Mouse (Mus musculus): ENCODE data around the gene Agap1.

Agap1 gene

DNA sequence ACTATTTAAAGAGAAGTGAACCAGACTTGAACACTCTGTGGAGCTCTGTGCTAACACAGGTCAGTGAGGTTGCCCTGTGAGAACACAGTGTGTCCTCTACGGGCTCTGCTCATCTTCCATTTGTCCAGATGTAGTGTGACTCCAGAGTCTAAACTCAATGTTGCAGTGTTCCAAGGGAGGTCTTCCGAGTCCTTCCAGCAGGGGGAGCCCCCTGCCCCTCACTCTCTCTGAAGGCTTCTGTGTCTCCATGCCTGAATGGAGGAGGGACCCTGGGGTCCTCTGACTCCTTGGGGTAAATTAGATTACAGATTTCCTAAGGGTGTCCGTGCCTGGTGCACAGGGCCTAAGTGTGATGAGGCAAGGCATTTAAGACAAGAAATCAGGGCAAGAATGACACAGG, 302.9 kb downstream of the Agap1 start:
- POLR2A ChIA-PET = interaction anchor here in 2 of 4 experiments (0.6 to 1.5 kb wide), 4 partner anchors 8 to 174 kb away, joined by 3 to 4 read pairs (median 4); partner anchors contain the start of gene Gbx2 (in 1 of the 2)
- CTCF ChIA-PET = interaction anchor here in 1 of 4 experiments (1.3 to 1.6 kb wide), 2 partner anchors 12 to 305 kb away, joined by 3 read pairs; no protein-coding TSS in a partner anchor

GRCm38 (mm10) chr1:89763912-89764311, 309.3 kb downstream of the Agap1 start:
- ChIA-PET POLR2A (interaction anchor here in 2 of 4 experiments (1.0 to 1.6 kb wide), 4 partner anchors 117 to 440 kb away, joined by 3 to 6 read pairs (median 3); partner anchors contain the start of gene Ackr3 (in 1 of the 2)), CTCF (interaction anchor here in 3 of 4 experiments (0.5 to 1.5 kb wide), 3 partner anchors 34 to 178 kb away, joined by 3 to 5 read pairs (median 3); no protein-coding TSS in a partner anchor)

GRCm38 (mm10) chr1:89766891-89767290, 312.3 kb downstream of the Agap1 start:
- ChIA-PET POLR2A (interaction anchor here in 1 of 4 experiments (0.6 kb wide), 1 partner anchor 141 kb away, joined by 3 read pairs; no protein-coding TSS in a partner anchor), CTCF (interaction anchor here in 1 of 4 experiments (0.7 kb wide), 1 partner anchor 13 kb away, joined by 3 read pairs; no protein-coding TSS in a partner anchor)

- ChIA-PET POLR2A (no interaction called here), CTCF (interaction anchor here (0.6 to 2.1 kb wide), 20 partner anchors 8 to 189 kb away, joined by 3 to 18 read pairs (median 4); no protein-coding TSS in a partner anchor)
Observed at GRCm38 (mm10) chr1:89769641-89770040, 315.0 kb downstream of the Agap1 start.

DNA sequence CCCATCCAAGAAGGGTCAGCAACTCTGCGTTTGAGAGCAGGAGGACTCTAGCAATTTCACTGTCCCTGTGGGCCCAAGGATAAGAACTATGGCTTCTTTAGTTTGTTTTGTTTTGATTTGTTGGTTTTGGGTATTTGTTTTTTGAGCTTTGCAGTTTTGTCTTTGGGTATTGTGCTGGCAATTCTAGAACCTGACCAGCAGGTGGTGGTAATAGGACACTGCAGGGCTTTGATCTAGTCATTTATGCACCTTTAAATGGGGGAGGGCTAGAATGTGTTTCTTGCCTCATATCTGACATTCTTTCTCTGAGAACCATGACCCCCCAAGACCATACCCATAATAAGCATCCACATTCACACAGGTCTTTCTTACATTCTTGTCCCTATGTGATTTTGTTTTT, 315.7 kb downstream of the Agap1 start:
- ChIA-PET CTCF (interaction anchor here (0.6 to 2.1 kb wide), 20 partner anchors 8 to 339 kb away, joined by 3 to 18 read pairs (median 4); no protein-coding TSS in a partner anchor), POLR2A (no interaction called here)

DNA sequence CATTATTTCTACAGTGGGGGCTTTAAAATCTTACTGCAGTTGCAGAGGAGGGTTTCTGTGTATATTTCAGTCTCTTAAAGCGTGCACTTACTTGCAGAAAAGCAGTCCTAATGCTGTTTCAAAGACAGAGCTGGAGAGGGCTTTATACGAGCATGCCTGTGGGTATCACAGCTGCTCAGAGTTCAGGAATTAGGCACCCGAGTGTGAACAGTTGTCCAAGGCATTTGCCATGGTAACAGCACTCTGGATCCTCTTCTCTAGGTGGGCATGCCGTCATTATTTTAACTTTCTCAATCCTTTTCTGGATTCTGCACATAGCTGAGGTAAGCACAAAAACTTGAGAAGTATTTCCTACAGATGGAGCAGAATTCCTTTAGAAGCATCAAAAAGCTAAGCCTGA, 321.1 kb downstream of the Agap1 start:
- POLR2A ChIA-PET = no interaction called here
- CTCF ChIA-PET = interaction anchor here in 2 of 4 experiments (0.6 to 1.2 kb wide), 2 partner anchors 45 to 68 kb away, joined by 3 to 4 read pairs; no protein-coding TSS in a partner anchor

GRCm38 (mm10) chr1:89780675-89781074, 326.1 kb downstream of the Agap1 start:
- ChIA-PET POLR2A (no interaction called here), CTCF (interaction anchor here in 1 of 4 experiments (1.6 kb wide), 1 partner anchor 11 kb away, joined by 4 read pairs; no protein-coding TSS in a partner anchor)

DNA sequence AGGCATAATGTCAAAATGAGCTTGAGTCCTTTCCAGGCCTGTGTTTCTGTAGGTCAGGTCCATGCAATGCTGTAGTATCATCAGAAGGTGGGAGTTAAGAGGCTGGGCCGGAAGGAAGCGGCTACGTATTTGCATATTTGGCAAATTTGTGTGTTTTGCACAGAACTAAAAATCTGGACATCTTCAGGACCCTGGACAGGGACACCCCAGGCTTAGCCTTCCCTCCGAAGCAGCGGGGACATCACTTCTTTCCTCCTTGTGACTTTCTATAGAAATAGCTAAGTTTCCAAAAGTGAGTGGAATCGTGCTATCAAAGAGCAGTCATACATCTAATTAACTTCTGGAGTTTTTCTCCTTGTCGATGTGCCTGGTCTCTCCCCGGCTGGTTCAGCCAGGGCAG, 327.3 kb downstream of the Agap1 start:
- ChIA-PET POLR2A (interaction anchor here in 1 of 4 experiments (0.6 kb wide), 1 partner anchor 327 kb away, joined by 3 read pairs; no protein-coding TSS in a partner anchor), CTCF (interaction anchor here in 1 of 4 experiments (1.6 kb wide), 1 partner anchor 12 kb away, joined by 4 read pairs; no protein-coding TSS in a partner anchor)

GRCm38 (mm10) chr1:89786793-89787192, 332.2 kb downstream of the Agap1 start:
- ChIA-PET CTCF (no interaction called here), POLR2A (no interaction called here)

- ChIA-PET POLR2A (interaction anchor here in 2 of 4 experiments (0.5 to 1.1 kb wide), 2 partner anchors 16 to 46 kb away, joined by 3 to 6 read pairs; no protein-coding TSS in a partner anchor), CTCF (no interaction called here)
Observed at GRCm38 (mm10) chr1:89798724-89799123, 344.1 kb downstream of the Agap1 start.

DNA sequence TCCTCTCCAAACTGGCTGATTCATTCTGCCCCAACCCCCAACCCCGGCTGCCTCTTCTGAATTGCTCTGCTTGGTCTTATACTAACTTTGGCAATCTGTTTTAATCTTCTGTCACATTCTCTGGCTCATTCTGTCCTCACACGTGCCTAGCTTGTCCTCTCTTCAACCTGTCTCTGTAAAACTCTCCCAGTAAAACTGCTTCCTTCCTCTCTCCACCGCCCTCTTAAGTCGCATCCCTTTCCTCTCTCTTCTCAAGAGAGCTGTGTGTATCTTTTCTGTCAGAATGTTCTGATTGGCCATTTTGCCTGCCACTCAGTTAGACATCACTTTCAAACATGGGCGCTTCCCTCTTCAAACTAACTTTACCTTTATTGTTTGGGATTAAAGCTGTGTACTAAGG, 346.9 kb downstream of the Agap1 start:
- ChIA-PET CTCF (interaction anchor here in 1 of 4 experiments (1.2 kb wide), 1 partner anchor 27 kb away, joined by 3 read pairs; no protein-coding TSS in a partner anchor), POLR2A (interaction anchor here in 1 of 4 experiments (0.9 kb wide), 1 partner anchor 42 kb away, joined by 3 read pairs; no protein-coding TSS in a partner anchor)

DNA sequence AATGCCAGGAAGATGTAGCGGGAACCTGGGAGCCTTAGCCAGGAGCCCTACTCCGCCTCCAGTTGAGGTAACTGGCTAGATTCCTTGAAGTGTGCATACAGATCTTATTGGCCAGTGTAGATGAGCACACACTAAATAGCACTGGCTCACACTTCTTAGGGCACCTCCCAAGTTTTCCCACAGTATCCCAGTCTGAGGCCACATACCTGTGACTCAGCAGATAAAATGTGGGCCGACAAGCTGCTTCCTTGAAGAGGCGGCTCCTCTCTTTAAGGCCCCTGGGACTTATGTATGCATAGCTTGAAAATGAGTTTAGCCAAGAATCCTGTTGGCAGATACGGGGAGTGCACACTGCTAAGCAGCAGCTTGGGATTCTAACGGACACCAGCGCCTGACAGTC, 350.4 kb downstream of the Agap1 start:
- ChIA-PET CTCF (no interaction called here), POLR2A (interaction anchor here in 1 of 4 experiments (1.1 to 1.9 kb wide), 2 partner anchors 16 to 60 kb away, joined by 3 to 8 read pairs; no protein-coding TSS in a partner anchor)

- ChIA-PET CTCF (interaction anchor here in 1 of 4 experiments (0.7 kb wide), 1 partner anchor 17 kb away, joined by 3 read pairs; no protein-coding TSS in a partner anchor), POLR2A (no interaction called here)
Observed at GRCm38 (mm10) chr1:89812816-89813215, 358.2 kb downstream of the Agap1 start.

GRCm38 (mm10) chr1:89816487-89817206, 362.0 kb downstream of the Agap1 start:
- CTCF ChIA-PET = no interaction called here
- POLR2A ChIA-PET = interaction anchor here in 1 of 4 experiments (0.6 kb wide), 1 partner anchor 101 kb away, joined by 6 read pairs; no protein-coding TSS in a partner anchor

- ChIA-PET POLR2A (interaction anchor here in 2 of 4 experiments (0.6 to 0.7 kb wide), 2 partner anchors 70 to 141 kb away, joined by 4 to 6 read pairs; no protein-coding TSS in a partner anchor), CTCF (interaction anchor here in 3 of 4 experiments (0.6 kb wide), 4 partner anchors 22 to 660 kb away, joined by 3 to 7 read pairs (median 4); no protein-coding TSS in a partner anchor)
Observed at GRCm38 (mm10) chr1:89821822-89822221, 367.2 kb downstream of the Agap1 start.

DNA sequence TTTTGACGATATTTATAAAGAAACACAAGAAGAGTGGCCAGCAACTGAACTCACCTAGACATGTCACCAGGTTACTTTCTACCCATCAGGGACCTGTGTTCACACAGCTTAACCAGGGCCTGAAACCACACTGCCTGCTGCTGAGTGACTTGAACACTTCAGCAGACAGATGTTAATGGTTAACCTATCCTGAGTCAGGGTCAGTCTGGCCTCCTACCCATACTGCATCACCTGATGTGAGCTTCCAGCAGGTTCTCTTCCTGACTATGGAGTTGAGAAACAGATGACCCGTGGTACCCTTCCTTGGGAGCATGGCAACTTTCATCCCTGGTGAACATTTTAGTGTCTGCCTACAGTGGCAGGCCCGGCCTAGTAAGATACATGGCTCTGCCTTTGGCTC, 367.8 kb downstream of the Agap1 start:
- ChIA-PET POLR2A (interaction anchor here in 1 of 4 experiments (0.6 kb wide), 1 partner anchor 140 kb away, joined by 6 read pairs; no protein-coding TSS in a partner anchor), CTCF (interaction anchor here in 1 of 4 experiments (0.6 kb wide), 1 partner anchor 22 kb away, joined by 3 read pairs; no protein-coding TSS in a partner anchor)

GRCm38 (mm10) chr1:89823036-89823435, 368.4 kb downstream of the Agap1 start:
- ChIA-PET CTCF (interaction anchor here in 1 of 4 experiments (1.0 kb wide), 1 partner anchor 100 kb away, joined by 4 read pairs; no protein-coding TSS in a partner anchor), POLR2A (interaction anchor here in 2 of 4 experiments (0.6 to 1.2 kb wide), 2 partner anchors 11 to 1120 kb away, joined by 3 read pairs; no protein-coding TSS in a partner anchor)

DNA sequence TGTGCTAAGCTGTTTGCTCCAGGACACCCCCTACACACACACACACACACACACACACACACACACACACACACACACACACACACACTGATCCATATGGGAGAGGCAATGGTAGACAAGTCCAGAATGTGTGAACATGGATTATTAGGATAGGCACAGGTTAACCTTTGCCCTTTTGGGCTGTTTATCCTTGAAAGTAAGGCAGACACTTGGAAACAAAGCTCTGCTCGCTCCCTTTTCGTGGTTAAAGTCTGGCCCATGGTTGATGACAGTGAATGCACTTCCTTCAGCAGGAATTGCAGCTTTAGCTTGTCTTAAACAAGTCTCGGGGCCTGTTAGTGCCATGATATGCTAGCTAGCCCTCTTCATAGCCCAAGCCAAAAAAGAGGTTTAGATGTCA, 372.4 kb downstream of the Agap1 start:
- CTCF ChIA-PET = interaction anchor here in 1 of 4 experiments (0.7 kb wide), 1 partner anchor 545 kb away, joined by 7 read pairs; no protein-coding TSS in a partner anchor
- POLR2A ChIA-PET = interaction anchor here in 1 of 4 experiments (0.7 kb wide), 1 partner anchor 1204 kb away, joined by 3 read pairs; no protein-coding TSS in a partner anchor

GRCm38 (mm10) chr1:89831095-89831494, 376.5 kb downstream of the Agap1 start:
- CTCF ChIA-PET = no interaction called here
- POLR2A ChIA-PET = no interaction called here

All from embryonic stem cell, embryonic (primary cell).